Mouse (Mus musculus): Measurements from ENCODE around the gene Pax6. TPM values are rescaled to one million over a fixed set of nuclear protein-coding genes. Genes with fewer than 3 reads are reported as not detected.
A peak's percentile ranks its signal among the peaks of the same experiment; 100 is the strongest.

The Pax6 gene
- polyA plus RNA-seq, 1 experiment from 2014 or later = 16.7 TPM

DNA sequence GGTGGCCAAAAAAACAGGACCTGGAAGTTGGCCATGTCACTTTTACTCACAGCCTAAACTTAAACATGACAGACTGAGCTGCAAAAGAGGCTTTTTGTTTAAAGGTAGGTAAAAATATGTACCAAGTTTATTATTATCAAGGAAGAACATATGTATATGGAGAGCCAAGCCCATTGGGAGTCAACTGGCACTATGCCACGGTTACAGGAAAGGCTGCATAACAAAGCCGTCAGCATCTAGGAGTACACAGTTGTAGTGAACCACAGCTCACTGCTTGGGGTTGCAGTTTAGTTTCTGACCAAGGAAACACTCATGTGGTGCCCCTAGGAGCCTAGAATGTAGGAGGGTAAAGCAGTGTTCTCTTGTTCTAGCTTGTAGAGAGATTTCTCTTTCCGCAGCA lies 40.4 kb downstream of the Pax6 start:
- Histone ChIP-seq H3K4me3 (no peak overlapping the region), H3K9me3 (no peaks in the 10 kb centered on the region), H3K4me2 (no peak overlapping the region), H3K27ac (replicated peaks) (no peak overlapping the region), H3K27me3 (no peaks in the 10 kb centered on the region), H3K4me1 (replicated peaks) (0 out of 2 replicates have a peak, but pooled peaks cover 8% of the 10 kb centered on the region), H3K36me3 (no peaks in the 10 kb centered on the region), H3K9ac (no peak overlapping the region)
- no peak for ATAC-seq (ENCODE audit: low read depth)
- WGBS = 76% methylated on average over 3 of the region's 3 CpGs

DNA sequence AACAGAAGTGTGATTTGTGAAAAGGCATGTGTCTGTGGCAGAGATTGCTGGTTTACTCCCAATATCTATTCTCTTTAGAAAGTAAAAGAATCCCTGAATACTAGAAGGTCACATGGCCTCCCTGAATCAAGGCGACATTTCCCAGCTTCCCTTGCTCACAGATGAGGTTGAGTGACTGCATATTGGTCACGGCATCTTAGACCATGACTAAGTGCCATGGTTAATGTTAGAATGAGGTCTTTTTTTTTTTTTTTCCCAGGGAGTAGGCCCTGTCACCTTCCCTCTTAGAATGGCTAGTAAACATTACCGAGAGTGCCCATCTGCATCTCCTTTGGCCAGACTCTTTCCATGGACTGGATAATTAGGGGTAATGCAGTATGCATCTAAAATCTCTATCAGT lies 41.8 kb downstream of the Pax6 start:
- 22% methylated on average over 3 of the region's 3 CpGs for WGBS
- no peaks in the 10 kb centered on the region for H3K36me3 ChIP-seq
- H3K27ac ChIP-seq (replicated peaks) = no peak overlapping the region
- peaks cover 15% of the 10 kb centered on the region for H3K4me1 ChIP-seq (replicated peaks)
- H3K4me3 ChIP-seq = no peak overlapping the region
- H3K9ac ChIP-seq = no peak overlapping the region
- no peaks in the 10 kb centered on the region for H3K9me3 ChIP-seq
- H3K4me2 ChIP-seq = no peak overlapping the region
- H3K27me3 ChIP-seq = no peaks in the 10 kb centered on the region
- ATAC-seq (ENCODE audit: low read depth) = no peak

DNA sequence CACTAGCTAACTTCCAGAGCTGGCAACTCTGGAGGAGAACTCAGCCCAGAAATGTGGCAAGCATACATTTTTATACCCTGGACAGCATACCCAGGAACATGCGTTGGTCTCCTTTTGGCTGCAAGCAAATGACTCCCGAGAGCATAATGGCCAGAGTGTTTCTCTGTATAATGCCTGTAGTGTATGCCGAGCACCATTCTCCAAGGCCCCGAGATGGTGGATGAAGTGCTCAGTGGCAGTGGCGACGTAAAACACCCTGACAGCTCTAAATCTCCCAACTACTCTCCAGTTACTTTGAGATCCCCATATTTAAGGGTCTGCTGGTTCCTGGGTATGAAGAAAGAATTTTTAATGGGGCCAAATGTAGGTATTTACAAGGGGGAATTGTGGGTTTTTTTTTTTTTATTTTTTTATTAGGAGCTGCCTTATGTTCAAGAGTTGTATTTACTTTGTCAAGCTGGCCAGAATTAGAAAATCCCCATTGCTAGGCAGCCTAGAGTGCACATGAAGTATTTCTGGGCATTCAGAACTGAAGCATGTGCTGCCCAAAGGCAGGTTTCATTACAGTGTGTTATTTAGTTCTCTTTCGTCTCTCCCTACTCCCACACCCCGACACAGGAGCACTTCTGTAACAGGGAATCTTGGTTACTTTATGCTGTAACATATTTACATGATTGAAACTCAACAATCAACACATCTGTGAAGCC lies 46.9 kb downstream of the Pax6 start:
- H3K4me2 ChIP-seq = no peak overlapping the region
- no peaks in the 10 kb centered on the region for H3K36me3 ChIP-seq
- 29% methylated on average over 8 of the region's 8 CpGs for WGBS
- peaks cover 34% of the 10 kb centered on the region for H3K4me1 ChIP-seq (replicated peaks)
- ATAC-seq (ENCODE audit: low read depth) = peak; percentile 78
- H3K9ac ChIP-seq = no peak overlapping the region
- peak overlapping the region; percentile 38; the same call in 1 of the 2 replicates for H3K27ac ChIP-seq (replicated peaks)
- no peak overlapping the region for H3K4me3 ChIP-seq
- H3K9me3 ChIP-seq = no peaks in the 10 kb centered on the region
- peaks cover 10% of the 10 kb centered on the region; the same call in 1 of the 2 replicates for H3K27me3 ChIP-seq

DNA sequence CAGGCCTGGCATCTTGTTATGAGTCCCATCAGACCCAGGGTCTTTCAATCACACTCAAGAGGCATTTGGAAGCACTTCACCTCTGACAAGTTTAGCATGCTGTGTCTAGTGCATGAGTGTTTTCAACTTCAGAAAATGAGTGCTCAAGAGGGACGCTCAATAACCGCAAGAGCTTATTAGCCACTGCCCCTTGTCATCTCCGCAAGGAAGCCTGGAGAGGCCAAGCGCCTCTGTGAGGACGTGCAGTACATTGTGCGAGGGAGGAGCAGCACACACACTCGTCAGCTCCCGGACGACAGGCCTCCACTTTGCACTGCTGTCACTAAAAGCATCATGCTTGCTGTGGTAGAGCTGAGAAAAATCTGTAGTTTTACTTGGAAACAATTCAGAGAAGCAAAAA lies 58.0 kb downstream of the Pax6 start:
- H3K4me3 ChIP-seq = no peak overlapping the region
- H3K9me3 ChIP-seq = no peaks in the 10 kb centered on the region
- no peaks in the 10 kb centered on the region for H3K36me3 ChIP-seq
- no peak overlapping the region for H3K27ac ChIP-seq (replicated peaks)
- 79% methylated on average over 9 of the region's 9 CpGs for WGBS
- ATAC-seq (ENCODE audit: low read depth) = no peak
- no peak overlapping the region for H3K9ac ChIP-seq
- H3K27me3 ChIP-seq = peaks cover 16% of the 10 kb centered on the region
- no peaks in the 10 kb centered on the region for H3K4me1 ChIP-seq (replicated peaks)
- H3K4me2 ChIP-seq = no peak overlapping the region

DNA sequence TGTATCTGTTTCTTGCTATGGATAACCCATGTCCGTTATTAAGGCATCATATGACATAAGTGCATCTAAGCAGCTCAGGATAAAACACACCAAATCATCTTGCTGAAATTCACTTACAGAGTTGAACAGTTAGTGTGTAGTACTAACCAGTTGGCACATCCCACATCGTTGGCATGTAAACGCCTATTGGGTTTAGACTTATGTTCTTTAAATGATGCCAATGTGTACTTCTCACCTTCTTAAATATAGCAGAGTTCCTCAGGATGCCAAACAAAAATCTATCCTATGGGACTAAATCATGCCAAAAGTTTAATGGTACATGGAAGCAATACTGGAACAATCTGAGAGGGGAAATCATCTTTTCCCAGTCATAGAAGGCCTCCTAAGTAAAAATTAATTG lies 62.0 kb downstream of the Pax6 start:
- H3K9me3 ChIP-seq = no peaks in the 10 kb centered on the region
- no peaks in the 10 kb centered on the region for H3K27me3 ChIP-seq
- 90% methylated on average over 3 of the region's 3 CpGs for WGBS
- no peak for ATAC-seq (ENCODE audit: low read depth)
- no peaks in the 10 kb centered on the region for H3K4me1 ChIP-seq (replicated peaks)
- H3K36me3 ChIP-seq = no peaks in the 10 kb centered on the region
- H3K27ac ChIP-seq (replicated peaks) = no peak overlapping the region
- H3K9ac ChIP-seq = no peak overlapping the region
- H3K4me2 ChIP-seq = no peak overlapping the region
- H3K4me3 ChIP-seq = no peak overlapping the region

DNA sequence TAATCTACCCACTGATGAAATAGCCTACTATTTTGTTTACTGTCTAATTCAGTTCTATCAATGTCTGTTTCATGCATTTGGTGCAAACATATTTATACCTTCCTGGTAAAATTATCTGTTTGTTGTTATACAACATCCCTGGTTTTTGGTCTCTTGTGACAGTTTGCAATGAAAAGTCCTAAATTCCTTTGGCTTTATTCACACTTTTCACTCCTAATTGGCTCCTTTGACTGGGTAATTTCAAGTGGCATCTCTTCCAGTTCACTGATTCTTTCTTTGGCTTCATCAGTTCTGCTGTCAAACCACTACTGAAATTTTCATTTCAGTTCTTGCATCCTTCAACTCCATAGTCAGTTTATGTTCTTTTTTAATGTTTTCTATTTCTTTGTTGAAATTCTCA lies 67.5 kb downstream of the Pax6 start:
- Histone ChIP-seq H3K36me3 (no peaks in the 10 kb centered on the region), H3K4me2 (no peak overlapping the region), H3K4me1 (replicated peaks) (no peaks in the 10 kb centered on the region), H3K4me3 (no peak overlapping the region), H3K9me3 (no peaks in the 10 kb centered on the region), H3K9ac (no peak overlapping the region), H3K27me3 (no peaks in the 10 kb centered on the region), H3K27ac (replicated peaks) (no peak overlapping the region)
- no peak for ATAC-seq (ENCODE audit: low read depth)

DNA sequence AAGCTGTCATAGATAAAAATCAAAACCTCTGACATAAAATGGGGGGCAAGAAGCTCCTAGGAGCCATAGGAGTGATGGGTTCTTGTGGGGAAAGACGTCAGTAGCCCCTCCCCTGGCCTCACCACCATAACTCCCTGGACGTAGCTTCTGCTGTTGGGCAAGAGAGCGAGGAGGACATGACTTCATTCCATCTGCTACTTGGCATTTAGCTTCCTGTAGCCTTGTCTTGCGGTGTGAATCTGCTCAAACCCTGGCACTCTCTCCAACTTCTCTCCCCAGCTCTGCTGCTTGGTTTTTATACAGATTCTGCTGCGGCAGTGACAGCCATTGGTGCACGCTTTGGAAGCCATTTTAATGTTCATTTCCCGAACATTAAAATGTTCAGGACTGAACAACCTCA lies 78.2 kb downstream of the Pax6 start:
- no peaks in the 10 kb centered on the region for H3K4me1 ChIP-seq (replicated peaks)
- H3K4me2 ChIP-seq = no peak overlapping the region
- no peaks in the 10 kb centered on the region for H3K9me3 ChIP-seq
- ATAC-seq (ENCODE audit: low read depth) = no peak
- no peaks in the 10 kb centered on the region for H3K27me3 ChIP-seq
- H3K27ac ChIP-seq (replicated peaks) = no peak overlapping the region
- H3K4me3 ChIP-seq = no peak overlapping the region
- WGBS = 81% methylated on average over 7 of the region's 7 CpGs
- H3K9ac ChIP-seq = no peak overlapping the region
- H3K36me3 ChIP-seq = no peaks in the 10 kb centered on the region

Other genes starting within 250 kb of the Pax6 start
- gene Elp4, start 235.7 kb downstream of the Pax6 start, polyA plus RNA-seq (2015; fragmentation: Nextera tagmentation; extraction: Ambion mirVana) = 42.5 and 43.8 TPM in 2 replicates
- gene Immp1l, start 235.7 kb downstream of the Pax6 start, polyA plus RNA-seq (2015; fragmentation: Nextera tagmentation; extraction: Ambion mirVana) = 114 and 119 TPM in 2 replicates